Mouse (Mus musculus) embryonic facial prominence, embryonic 10.5 days (tissue): Measurements from ENCODE around the gene Tmem260. TPM values are rescaled to one million over a fixed set of nuclear protein-coding genes. Genes with fewer than 3 reads are reported as not detected.
"Not testable (repeated sequence)": the region's sequence is repeated elsewhere in the genome, so short reads cannot be mapped to it uniquely, and the experiment has no call there.

Experiments
- DNase-seq: peaks from one replicate; pipeline ENCODE4 v3.0.0-alpha.2; 2017; ENCODE audit warnings: low spot score
- H3K27ac ChIP-seq: fragments of 300-500 bp; sonication (generic); replicated peaks from 2 replicates; pipeline ENCODE4 v1.5.1; 2016; ENCODE audit warnings: mild to moderate bottlenecking
- H3K27me3 ChIP-seq: fragments of 300-500 bp; sonication (generic); replicated peaks from 2 replicates; pipeline ENCODE4 v1.6.1; 2016; ENCODE audit warnings: low read depth, mild to moderate bottlenecking; ENCODE audit not compliant: poor library complexity, severe bottlenecking
- H3K36me3 ChIP-seq: fragments of 300-500 bp; sonication (generic); replicated peaks from 2 replicates; pipeline ENCODE4 v1.6.1; 2016; ENCODE audit warnings: mild to moderate bottlenecking, moderate library complexity
- H3K4me1 ChIP-seq: fragments of 300-500 bp; sonication (generic); 2 replicates; pipeline ENCODE4 v1.6.1; 2016
- H3K4me3 ChIP-seq: fragments of 300-500 bp; sonication (generic); 2 replicates; pipeline ENCODE4 v1.5.1; 2016; ENCODE audit warnings: mild to moderate bottlenecking, moderate library complexity
- H3K9me3 ChIP-seq: fragments of 300-500 bp; sonication (generic); 2 replicates; pipeline ENCODE4 v1.6.1; 2016; ENCODE audit warnings: mild to moderate bottlenecking
- WGBS: fragments of 180-500 bp; shearing (Covaris S2); methylation state at CpG from one replicate; pipeline ENCODE4 v1.1.7; 2016; 5-methylcytosine and 5-hydroxymethylcytosine counted together
- polyA plus RNA-seq: library from polyadenylated mRNA; unstranded; fragments of >200 nt; fragmentation: Nextera tagmentation; extraction: Ambion mirVana; gene quantifications from 2 replicates; pipeline ENCODE4 v1.2.1, GENCODE M21; 2016

Gene Tmem260
- polyA plus RNA-seq, 1 experiment from 2014 or later: 20.3 TPM

DNA sequence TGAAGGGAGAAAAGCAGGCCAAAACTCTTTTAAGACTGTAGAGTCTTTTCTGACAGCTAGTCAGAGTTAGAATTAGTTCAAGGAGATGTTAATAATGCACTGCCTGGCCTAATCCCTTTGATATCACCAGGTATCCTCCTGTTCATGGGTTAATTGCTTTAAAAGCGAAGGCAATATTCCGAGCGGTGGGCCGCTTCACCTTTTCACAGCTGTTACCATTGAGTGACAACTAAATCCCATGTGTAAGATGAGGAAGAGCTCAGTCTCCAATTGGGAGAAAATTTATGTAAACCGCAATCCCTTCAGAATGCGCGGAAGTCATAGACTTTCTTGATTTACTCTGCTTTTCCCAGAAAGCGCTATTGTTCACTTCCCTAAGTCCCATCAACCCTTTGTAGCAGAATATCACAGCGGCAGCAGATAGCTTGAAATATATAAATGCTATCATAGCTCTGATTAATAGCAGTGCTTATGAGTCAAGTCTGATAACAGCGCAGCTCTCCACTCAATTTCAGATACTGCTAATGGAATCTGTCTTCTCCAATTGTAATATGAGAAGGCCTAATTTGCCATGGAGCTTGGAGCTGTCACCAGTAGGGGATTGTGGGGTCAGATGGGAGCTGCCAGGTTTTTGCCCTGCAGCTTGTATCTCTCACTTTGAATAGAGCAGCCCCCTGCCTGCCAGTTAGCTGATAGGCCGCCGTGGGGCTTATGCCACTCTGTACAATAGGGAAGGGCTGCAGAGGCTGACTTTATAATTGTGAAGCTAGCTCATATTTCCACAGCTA, 10.6 kb downstream of the Tmem260 start:
- Histone ChIP-seq H3K27ac (no peak overlapping the region), H3K4me1 (peaks cover 10% of the 10 kb centered on the region), H3K9me3 (no peaks in the 10 kb centered on the region), H3K27me3 (no peaks in the 10 kb centered on the region), H3K4me3 (no peak overlapping the region), H3K36me3 (peaks cover 19% of the 10 kb centered on the region)
- 58% methylated on average over 12 of the region's 12 CpGs for WGBS
- DNase-seq: peak; percentile 52

- 87% methylated on average over 16 of the region's 16 CpGs for WGBS
Observed at GRCm38 (mm10) chr14:48457288-48457938, 11.5 kb downstream of the Tmem260 start.

DNA sequence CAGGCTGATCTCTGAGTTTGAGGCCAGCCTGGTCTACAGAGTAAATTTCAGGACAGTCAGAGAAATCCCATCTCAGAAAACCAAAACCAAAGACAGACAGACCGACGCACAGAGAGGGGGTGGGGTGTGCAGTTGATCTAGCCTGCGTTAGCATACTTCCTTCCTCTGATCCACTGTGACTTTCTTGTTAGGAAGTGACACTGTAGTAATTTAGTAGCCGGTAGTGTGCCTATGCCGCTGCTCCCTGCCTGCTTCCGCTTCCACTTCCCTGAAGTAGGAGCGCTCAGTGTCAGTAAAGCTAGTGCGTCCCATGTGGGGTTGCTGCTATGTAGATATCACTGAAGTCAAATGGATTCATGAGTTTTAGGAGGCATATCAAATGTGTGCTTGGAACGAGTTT, 13.0 kb downstream of the Tmem260 start:
- no peak for DNase-seq
- 82% methylated on average over 9 of the region's 9 CpGs for WGBS
- Histone ChIP-seq H3K27me3 (no peaks in the 10 kb centered on the region), H3K36me3 (peaks cover 11% of the 10 kb centered on the region), H3K4me1 (peaks cover 10% of the 10 kb centered on the region), H3K9me3 (no peaks in the 10 kb centered on the region), H3K4me3 (no peak overlapping the region), H3K27ac (no peak overlapping the region)

More at GRCm38 (mm10) chr14:48457288-48457938, 11.5 kb downstream of the Tmem260 start:
- H3K27ac ChIP-seq: no peak overlapping the region
- H3K27me3 ChIP-seq: no peaks in the 10 kb centered on the region
- H3K36me3 ChIP-seq: peaks cover 13% of the 10 kb centered on the region
- no peak for DNase-seq
- H3K4me3 ChIP-seq: no peak overlapping the region
- H3K9me3 ChIP-seq: no peaks in the 10 kb centered on the region
- H3K4me1 ChIP-seq: peaks cover 10% of the 10 kb centered on the region

DNA sequence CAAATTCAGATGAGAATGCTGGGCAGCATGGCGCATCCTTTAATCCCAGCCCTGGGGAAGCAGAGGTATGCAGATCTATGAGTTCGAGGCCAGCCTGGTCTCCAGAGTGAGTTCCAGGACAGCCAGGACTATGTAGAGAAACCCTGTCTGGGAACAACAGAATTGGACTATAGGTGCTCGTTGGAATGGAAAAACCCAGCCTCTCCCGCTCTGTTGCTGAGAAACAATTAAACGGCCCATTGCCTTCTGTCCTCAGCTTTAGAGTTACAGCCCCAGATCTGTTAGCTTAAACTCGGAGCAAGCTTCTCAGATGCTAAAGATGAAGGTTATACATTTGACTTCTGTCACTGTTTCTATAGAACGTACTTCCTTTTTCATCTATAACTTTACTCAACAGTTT, 22.4 kb downstream of the Tmem260 start:
- no peak overlapping the region for H3K27ac ChIP-seq
- H3K9me3 ChIP-seq: no peaks in the 10 kb centered on the region
- DNase-seq: no peak
- H3K4me1 ChIP-seq: no peaks in the 10 kb centered on the region
- 75% methylated on average over 7 of the region's 7 CpGs for WGBS
- H3K36me3 ChIP-seq: peaks cover 6% of the 10 kb centered on the region
- H3K4me3 ChIP-seq: no peak overlapping the region
- H3K27me3 ChIP-seq: no peaks in the 10 kb centered on the region

GRCm38 (mm10) chr14:48470742-48471487, 25.0 kb downstream of the Tmem260 start:
- no peak overlapping the region for H3K27ac ChIP-seq
- H3K27me3 ChIP-seq: no peaks in the 10 kb centered on the region
- no peak for DNase-seq
- 80% methylated on average over 10 of the region's 10 CpGs for WGBS
- H3K4me3 ChIP-seq: no peak overlapping the region
- no peaks in the 10 kb centered on the region for H3K9me3 ChIP-seq
- H3K36me3 ChIP-seq: peaks cover 6% of the 10 kb centered on the region
- peaks cover 8% of the 10 kb centered on the region for H3K4me1 ChIP-seq

DNA sequence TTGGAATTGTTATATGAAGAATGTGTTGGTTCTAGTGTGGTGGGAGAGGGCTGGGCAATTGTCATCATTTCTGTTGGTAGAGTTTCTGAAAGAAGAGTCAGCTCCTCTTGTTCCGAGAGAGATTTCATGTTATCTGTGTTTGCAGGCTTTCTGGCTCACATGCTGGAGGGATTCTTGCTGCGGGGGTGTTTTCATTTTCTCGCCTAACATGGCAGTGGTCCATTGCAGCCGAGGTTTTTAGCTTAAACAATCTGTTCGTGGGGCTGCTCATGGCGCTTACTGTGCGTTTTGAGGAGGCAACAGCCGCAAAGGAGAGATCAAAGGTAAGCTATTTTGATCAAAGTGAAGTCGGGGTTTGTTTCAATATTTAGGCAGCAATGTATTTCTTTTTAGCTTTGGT, 26.3 kb downstream of the Tmem260 start:
- Histone ChIP-seq H3K36me3 (peaks cover 3% of the 10 kb centered on the region), H3K27me3 (no peaks in the 10 kb centered on the region), H3K9me3 (no peaks in the 10 kb centered on the region), H3K4me1 (peaks cover 14% of the 10 kb centered on the region), H3K27ac (no peak overlapping the region), H3K4me3 (no peak overlapping the region)
- WGBS: 85% methylated on average over 9 of the region's 9 CpGs
- DNase-seq: no peak

DNA sequence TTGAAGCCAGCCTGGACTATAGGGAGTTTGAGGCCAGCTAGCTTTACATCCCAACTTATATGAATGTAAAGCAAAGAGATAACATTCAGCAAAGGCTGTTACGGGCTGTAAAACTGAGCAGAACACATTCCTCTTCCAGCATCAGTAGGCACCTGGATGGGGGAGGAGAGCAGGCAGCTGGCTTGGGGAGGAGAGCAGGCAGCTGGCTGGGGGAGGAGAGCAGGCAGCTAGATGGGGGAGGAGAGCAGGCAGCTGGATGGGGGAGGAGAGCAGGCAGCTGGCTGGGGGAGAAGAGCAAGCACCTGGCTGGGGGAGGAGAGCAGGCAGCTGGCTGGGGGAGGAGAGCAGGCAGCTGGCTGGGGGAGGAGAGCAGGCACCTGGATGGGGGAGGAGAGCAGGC, 29.4 kb downstream of the Tmem260 start:
- DNase-seq: peak; percentile 52
- peaks cover 28% of the 10 kb centered on the region for H3K36me3 ChIP-seq
- no peaks in the 10 kb centered on the region for H3K9me3 ChIP-seq
- peak overlapping the region; percentile 44; the same call in 1 of the 2 replicates for H3K27ac ChIP-seq
- no peak overlapping the region for H3K4me3 ChIP-seq
- H3K4me1 ChIP-seq: peaks cover 14% of the 10 kb centered on the region
- WGBS: 64% methylated on average over 1 of the region's 1 CpGs
- H3K27me3 ChIP-seq: no peaks in the 10 kb centered on the region

GRCm38 (mm10) chr14:48475834-48476233, 29.9 kb downstream of the Tmem260 start:
- 67% methylated on average over 3 of the region's 3 CpGs for WGBS
- H3K27ac ChIP-seq, DNase-seq: not testable (repeated sequence)

GRCm38 (mm10) chr14:48476278-48476677, 30.4 kb downstream of the Tmem260 start:
- WGBS: 72% methylated on average over 8 of the region's 8 CpGs
- Histone ChIP-seq H3K9me3 (no peaks in the 10 kb centered on the region), H3K4me1 (peaks cover 14% of the 10 kb centered on the region), H3K27me3 (no peaks in the 10 kb centered on the region), H3K36me3 (peaks cover 28% of the 10 kb centered on the region), H3K27ac (no peak overlapping the region), H3K4me3 (no peak overlapping the region)
- DNase-seq: no peak

More at GRCm38 (mm10) chr14:48475834-48476233, 29.9 kb downstream of the Tmem260 start:
- not testable (repeated sequence) for H3K9me3 ChIP-seq, H3K27me3 ChIP-seq, H3K4me3 ChIP-seq
- peaks cover 28% of the 10 kb centered on the region for H3K36me3 ChIP-seq
- H3K4me1 ChIP-seq: peaks cover 14% of the 10 kb centered on the region

DNA sequence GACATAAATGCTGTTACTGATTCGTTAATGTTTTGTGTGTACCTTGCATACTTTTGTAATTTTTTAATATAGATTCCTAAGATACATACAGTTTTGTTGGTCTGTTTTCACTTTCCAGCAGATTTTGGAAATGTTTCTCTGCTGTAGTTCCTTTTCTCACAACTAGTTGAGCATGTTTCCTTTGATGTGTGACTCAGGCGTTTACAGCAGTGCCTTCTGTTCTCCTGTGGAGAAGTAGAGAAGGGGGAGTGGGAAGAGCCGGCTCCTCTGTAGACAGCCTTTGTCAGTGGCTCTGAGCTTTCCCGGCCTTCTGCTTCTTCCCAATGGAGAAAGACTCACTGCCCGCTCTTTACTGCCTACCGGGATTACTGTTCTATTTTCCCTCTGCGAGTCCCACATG, 35.7 kb downstream of the Tmem260 start:
- no peaks in the 10 kb centered on the region for H3K9me3 ChIP-seq
- H3K4me1 ChIP-seq: no peaks in the 10 kb centered on the region
- H3K27ac ChIP-seq: no peak overlapping the region
- peaks cover 24% of the 10 kb centered on the region for H3K36me3 ChIP-seq
- H3K4me3 ChIP-seq: no peak overlapping the region
- DNase-seq: no peak
- H3K27me3 ChIP-seq: no peaks in the 10 kb centered on the region
- WGBS: 44% methylated on average over 7 of the region's 7 CpGs

- H3K9me3 ChIP-seq: no peaks in the 10 kb centered on the region
- H3K27me3 ChIP-seq: no peaks in the 10 kb centered on the region
- H3K27ac ChIP-seq: no peak overlapping the region
- no peaks in the 10 kb centered on the region for H3K4me1 ChIP-seq
- H3K36me3 ChIP-seq: peaks cover 24% of the 10 kb centered on the region
- 90% methylated on average over 6 of the region's 6 CpGs for WGBS
- H3K4me3 ChIP-seq: no peak overlapping the region
- DNase-seq: no peak
Observed at GRCm38 (mm10) chr14:48482762-48483161, 36.8 kb downstream of the Tmem260 start.

DNA sequence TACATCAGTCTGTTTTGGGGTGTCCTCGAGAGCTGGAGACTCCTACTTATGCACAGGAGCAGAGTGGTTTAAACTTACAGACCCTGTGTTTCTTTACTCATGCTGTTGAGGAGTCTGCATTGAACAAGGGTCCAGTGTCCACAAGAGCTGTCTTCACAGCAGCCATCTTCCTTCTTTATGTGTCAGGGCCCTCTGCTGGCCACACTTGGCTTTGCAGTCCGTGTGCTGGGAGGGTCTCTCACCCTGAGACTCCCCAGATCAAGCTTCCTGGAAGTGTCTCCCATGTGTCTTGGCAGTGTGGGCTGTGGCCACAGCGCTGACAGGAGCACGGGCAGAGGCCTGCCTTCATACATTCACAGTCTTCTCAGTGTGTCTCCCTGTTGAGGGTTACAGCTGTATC, 48.0 kb downstream of the Tmem260 start:
- no peak overlapping the region for H3K4me3 ChIP-seq
- H3K27ac ChIP-seq: no peak overlapping the region
- peak; percentile 63 for DNase-seq
- H3K9me3 ChIP-seq: no peaks in the 10 kb centered on the region
- no peaks in the 10 kb centered on the region for H3K27me3 ChIP-seq
- H3K36me3 ChIP-seq: peaks cover 10% of the 10 kb centered on the region; the same call in 1 of the 2 replicates
- WGBS: 20% methylated on average over 4 of the region's 4 CpGs
- H3K4me1 ChIP-seq: no peaks in the 10 kb centered on the region
